Mouse (Mus musculus) left cerebral cortex, adult 2 months (tissue): ENCODE measurements around the gene Gm8453. TPM values are rescaled to one million over a fixed set of nuclear protein-coding genes. Genes with fewer than 3 reads are reported as not detected.
"Not testable (repeated sequence)": the region's sequence is repeated elsewhere in the genome, so short reads cannot be mapped to it uniquely, and the experiment has no call there.

Experiments
- DNase-seq, 2 experiments: peaks; one replicate each; pipeline ENCODE4 v3.0.0; 2021 to 2022; ENCODE audit warnings: low spot score in 2 of 2, mixed read lengths in 1 of 2; ENCODE audit errors: extremely low spot score in 1 of 2
- H3K27ac ChIP-seq: fragments of 200-600 bp; 2 replicates; pipeline ENCODE4 v1.8.1; 2022
- H3K4me3 ChIP-seq: fragments of 200-600 bp; 2 replicates; pipeline ENCODE4 v1.8.1; 2022
- intact Hi-C: fragments of 180-260 bp; cut with DNase I; formaldehyde crosslinking; loops from one replicate; pipeline ENCODE4 v1.15.1; 2025
- long read RNA-seq, 2 experiments: library from polyadenylated mRNA; stranded (forward); transcript quantifications; one replicate each; pipeline ENCODE4 v2.0.0; 2021; ENCODE audit warnings: borderline mapping rate in 2 of 2
- total RNA-seq, 2 experiments: library from RNA; stranded (reverse); gene quantifications; 2 replicates each; pipeline ENCODE4 v1.2.3; 2021

Gm8453 gene
- not detected for total RNA-seq
- long read RNA-seq, experiment 1: 0 reads
- long read RNA-seq, experiment 2: 0 reads

DNA sequence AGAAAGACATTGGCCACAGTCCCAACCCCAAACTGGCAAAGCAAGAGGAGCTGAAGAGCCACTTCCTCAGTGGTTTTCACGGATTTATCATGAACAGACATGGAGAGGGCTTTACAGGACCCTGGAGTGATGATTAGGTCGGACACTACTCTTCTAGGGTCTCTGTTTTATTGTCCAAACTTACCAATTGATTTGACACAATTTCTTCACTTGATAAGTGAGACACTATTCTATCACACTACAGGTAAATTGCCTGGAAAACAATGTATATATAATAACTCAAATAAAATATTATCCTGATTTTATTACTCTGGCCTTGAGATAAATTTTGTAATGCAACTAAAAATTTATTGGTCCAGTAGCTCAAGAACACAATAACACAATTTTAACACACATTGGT, at the start of gene Gm8453:
Gene Gm8453, minus strand, starts transcription at position 101 of the 400 bp plus-strand sequence.
- H3K4me3 ChIP-seq, H3K27ac ChIP-seq, intact Hi-C loops, DNase-seq: not testable (repeated sequence)

DNA sequence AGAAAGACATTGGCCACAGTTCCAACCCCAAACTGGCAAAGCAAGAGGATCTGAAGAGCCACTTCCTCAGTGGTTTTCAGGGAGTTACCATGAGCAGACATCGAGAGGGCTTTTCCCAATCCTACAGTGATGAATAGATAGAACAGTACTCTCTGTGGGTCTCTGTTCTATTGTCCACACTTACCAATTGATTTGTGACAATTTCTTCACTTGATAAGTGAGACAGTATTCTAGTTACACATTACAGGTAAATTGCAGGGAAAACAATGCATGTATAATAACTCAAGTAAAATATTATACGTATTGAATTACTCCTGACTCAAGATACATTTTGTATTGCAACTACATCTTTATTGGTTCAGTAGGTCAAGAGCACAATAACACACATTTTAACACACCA, 28.1 kb downstream of the Gm8453 start, which contains the start of gene Gm8653:
Gene Gm8653, minus strand, starts transcription at position 101 of the 400 bp plus-strand sequence.
- DNase-seq, H3K27ac ChIP-seq, H3K4me3 ChIP-seq, intact Hi-C loops: not testable (repeated sequence)

DNA sequence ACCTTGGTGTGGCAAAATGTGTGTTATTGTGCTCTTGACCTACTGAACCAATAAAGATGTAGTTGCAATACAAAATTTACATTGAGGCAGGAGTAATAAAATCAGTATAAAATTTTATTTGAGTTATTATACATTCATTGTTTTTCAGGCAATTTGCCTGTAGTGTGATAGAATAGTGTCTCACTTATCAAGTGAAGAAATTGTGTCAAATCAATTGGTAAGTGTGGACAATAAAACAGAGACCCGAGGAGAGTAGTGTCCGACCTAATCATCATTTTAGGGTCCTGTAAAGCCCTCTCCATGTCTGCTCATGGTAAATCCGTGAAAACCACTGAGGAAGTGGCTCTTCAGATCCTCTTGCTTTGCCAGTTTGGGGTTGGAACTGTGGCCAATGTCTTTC, 40.2 kb downstream of the Gm8453 start, which contains the start of gene Vmn1r143:
Gene Vmn1r143, plus strand, starts transcription at position 301 of the 400 bp plus-strand sequence.
- H3K4me3 ChIP-seq, intact Hi-C loops, H3K27ac ChIP-seq, DNase-seq: not testable (repeated sequence)

Other genes starting within 250 kb of the Gm8453 start
- gene Vmn1r137, start 234.9 kb downstream of the Gm8453 start, total RNA-seq: not detected
- not detected for gene Vmn1r138, start 200.6 kb downstream of the Gm8453 start, total RNA-seq
- not detected for gene Gm6176, start 173.2 kb downstream of the Gm8453 start, total RNA-seq
- not detected for gene Vmn1r139, start 160.4 kb downstream of the Gm8453 start, total RNA-seq
- not detected for gene Gm16451, start 111.2 kb downstream of the Gm8453 start, total RNA-seq
- gene Gm10666, start 94.7 kb downstream of the Gm8453 start, total RNA-seq: not detected
- gene Vmn1r142, start 65.4 kb downstream of the Gm8453 start, total RNA-seq: not detected
- not detected for gene Vmn1r143, start 40.1 kb downstream of the Gm8453 start, total RNA-seq
- gene Gm8653, start 28.2 kb downstream of the Gm8453 start, total RNA-seq: not detected
- not detected for gene Gm4187, start 100.2 kb upstream of the Gm8453 start, total RNA-seq
- gene Gm8660, start 141.6 kb upstream of the Gm8453 start, total RNA-seq: not detected
- not detected for gene Vmn1r148, start 184.1 kb upstream of the Gm8453 start, total RNA-seq
- gene Vmn1r149, start 208.7 kb upstream of the Gm8453 start, total RNA-seq: not detected
- gene Gm10665, start 234.6 kb upstream of the Gm8453 start, total RNA-seq: not detected